Mouse (Mus musculus) regulatory T cell (primary cell): ENCODE results near the gene Cxcr1.
"Not testable (repeated sequence)": the region's sequence is repeated elsewhere in the genome, so short reads cannot be mapped to it uniquely, and the experiment has no call there.

Experiments used
- in situ Hi-C: fragments of 300-600 bp; cut with MboI, MseI; formaldehyde crosslinking; loops from one replicate; pipeline ENCODE4 v1.15.1; 2025; ENCODE audit warnings: high pct_unique_total_duplicates

Cxcr1 gene

GRCm38 (mm10) chr1:74196621-74197419, 2.4 kb upstream of the Cxcr1 start:
- in situ Hi-C loops, result loop anchor here (10.0 kb wide), 1 partner anchor 608 kb away; no protein-coding TSS in a partner anchor

DNA sequence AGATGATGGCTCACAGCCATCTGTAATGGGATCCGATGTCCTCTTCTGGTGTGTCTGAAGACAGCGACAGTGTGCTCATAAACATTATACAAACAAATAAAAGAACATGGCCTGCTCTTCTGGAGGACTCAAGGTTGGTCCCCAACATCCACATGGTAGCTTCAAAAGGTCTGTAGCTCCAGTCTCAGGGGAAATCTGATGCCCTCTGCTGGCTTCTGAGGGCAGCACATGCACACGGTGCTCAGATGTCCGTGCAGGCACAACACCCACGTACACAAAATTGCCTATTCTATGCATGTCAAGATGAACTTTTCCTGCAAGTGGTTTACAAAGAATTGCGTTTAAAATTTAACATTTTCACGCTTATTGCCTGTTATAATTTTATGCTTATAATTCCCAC, 1.5 kb upstream of the Cxcr1 start:
- in situ Hi-C loops, result loop anchor here (10.0 kb wide), 1 partner anchor 609 kb away; no protein-coding TSS in a partner anchor

DNA sequence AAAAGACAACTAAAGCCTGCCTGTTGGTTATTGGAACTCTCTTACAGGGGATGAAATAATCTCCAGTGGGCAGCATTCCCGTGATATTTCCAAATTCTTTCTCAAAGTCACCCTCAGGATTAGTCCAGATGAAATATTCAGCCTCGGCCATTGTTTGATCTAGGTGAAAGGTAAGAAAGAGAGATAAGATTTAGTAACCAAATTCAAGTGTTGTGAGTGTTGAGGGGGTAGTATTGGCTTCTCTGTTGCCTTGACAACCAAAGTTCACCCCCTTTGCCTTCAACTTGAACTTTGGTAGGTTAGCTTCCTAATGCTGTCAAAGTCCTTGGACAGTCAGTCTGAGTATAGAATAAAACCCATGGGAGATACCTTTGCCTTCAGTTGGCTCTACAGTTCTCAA, 1.7 kb downstream of the Cxcr1 start:
- in situ Hi-C loops, result loop anchor here (10.0 kb wide), 1 partner anchor 612 kb away; no protein-coding TSS in a partner anchor

- in situ Hi-C loops, result loop anchor here (10.0 kb wide), 1 partner anchor 614 kb away; no protein-coding TSS in a partner anchor
These were observed 4.0 kb downstream of the Cxcr1 start for GRCm38 (mm10) chr1:74190471-74190870.

GRCm38 (mm10) chr1:74183006-74183405, 11.4 kb downstream of the Cxcr1 start:
- in situ Hi-C loops, result no loop called here

GRCm38 (mm10) chr1:74181462-74181861, 13.0 kb downstream of the Cxcr1 start:
- in situ Hi-C loops, result no loop called here

GRCm38 (mm10) chr1:74179624-74180408, 14.6 kb downstream of the Cxcr1 start:
- in situ Hi-C loops, result no loop called here

DNA sequence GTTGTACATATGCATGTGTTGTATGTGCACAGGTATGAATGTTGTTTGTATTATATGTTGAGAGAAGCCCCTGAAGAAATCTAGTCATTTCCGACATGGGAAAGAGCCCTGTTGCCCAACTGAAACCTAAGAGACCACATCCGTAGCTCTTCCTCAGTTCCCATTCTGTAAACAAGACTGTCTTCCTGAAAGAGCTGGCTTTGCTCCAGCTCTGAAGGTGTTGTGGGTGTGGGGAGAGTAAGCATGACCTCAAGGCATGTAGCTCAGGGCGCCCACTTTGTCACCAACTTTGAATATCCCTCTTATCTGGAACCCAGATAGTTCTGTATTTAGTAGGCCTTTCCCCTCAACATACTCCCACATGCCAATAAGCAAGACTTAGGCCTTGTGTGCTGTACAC, 15.8 kb downstream of the Cxcr1 start:
- in situ Hi-C loops, result no loop called here

DNA sequence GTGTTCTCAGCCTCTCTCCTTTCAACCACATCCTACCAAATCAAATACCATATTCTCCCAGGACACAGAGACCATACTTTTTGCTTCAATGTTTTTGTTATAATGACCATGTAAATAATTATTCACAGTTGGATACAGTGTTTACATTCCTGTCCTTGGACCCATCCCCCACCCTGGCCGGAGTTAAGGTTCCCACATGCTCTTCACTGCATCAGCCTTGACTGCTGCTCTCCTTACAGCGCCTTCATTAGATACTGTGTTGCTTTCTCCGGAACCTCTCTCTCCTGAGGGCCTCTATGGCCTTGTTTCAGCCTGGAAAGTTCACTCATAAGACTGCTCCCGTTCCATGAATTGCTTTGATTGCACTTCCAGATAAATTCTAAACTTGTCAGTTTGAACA, 18.7 kb downstream of the Cxcr1 start:
- in situ Hi-C loops, result no loop called here

- in situ Hi-C loops, result no loop called here
These were observed 21.7 kb downstream of the Cxcr1 start for GRCm38 (mm10) chr1:74172722-74173121.

DNA sequence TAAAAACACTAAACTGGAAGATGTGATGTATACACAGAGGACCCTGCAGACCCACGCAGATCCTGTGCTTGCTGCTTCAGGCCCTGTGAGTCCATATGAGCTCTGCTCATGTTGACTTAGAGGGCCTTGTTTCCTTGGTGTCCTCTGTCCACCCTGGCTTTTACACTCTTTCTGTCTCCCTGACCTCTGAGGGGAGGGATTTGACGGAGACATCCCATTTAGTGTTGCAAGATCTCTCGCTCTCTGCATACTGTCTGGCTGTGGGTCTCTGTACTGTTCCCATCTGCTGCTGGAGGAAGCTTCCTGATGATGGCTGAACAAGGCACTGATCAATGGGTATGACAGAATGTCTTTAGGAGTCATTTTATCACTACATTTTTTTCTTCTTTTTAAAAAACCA, 24.7 kb downstream of the Cxcr1 start:
- in situ Hi-C loops, result no loop called here

DNA sequence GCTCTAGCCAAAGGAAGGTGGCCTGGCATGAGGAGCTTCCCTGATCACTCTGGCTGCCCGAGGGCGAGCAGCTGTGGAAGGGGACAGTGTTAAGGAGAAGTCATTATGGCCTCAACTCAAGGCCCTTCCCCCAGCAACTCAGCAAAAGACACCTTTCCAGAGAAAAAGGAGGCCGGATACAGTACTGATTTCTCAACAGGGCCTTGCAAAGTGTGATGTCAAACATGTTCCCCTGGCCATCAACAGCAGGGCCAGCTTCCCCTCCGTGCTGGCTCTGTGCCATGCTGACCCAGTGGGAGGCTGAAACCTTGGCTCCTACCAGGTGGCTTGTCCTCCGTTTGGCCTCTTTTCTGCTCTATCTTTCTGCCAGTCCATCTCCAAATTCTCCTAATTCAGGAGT, 27.3 kb downstream of the Cxcr1 start:
- in situ Hi-C loops, result no loop called here

- in situ Hi-C loops, result no loop called here
These were observed 34.4 kb downstream of the Cxcr1 start for GRCm38 (mm10) chr1:74160036-74160435.

DNA sequence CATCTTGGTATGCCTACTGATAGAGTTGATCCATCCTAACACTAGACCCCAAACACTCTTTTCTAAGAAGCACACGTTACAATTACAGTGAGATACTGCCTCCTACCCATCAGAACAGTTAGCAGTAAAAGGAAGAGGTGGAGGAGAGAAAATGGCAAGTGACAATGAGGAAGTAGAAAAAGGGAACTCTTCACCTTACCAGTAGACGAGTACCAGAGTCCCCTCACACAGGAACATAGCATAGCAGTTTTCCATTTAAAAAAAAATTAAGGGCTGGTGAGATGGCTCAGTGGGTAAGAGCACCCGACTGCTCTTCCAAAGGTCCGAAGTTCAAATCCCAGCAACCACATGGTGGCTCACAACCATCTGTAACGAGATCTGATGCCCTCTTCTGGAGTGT, 34.8 kb downstream of the Cxcr1 start:
- in situ Hi-C loops, result not testable (repeated sequence)

- in situ Hi-C loops, result no loop called here
These were observed 38.0 kb downstream of the Cxcr1 start for GRCm38 (mm10) chr1:74156381-74156910.

- in situ Hi-C loops, result no loop called here
These were observed 38.9 kb downstream of the Cxcr1 start for GRCm38 (mm10) chr1:74155435-74156012.

GRCm38 (mm10) chr1:74153461-74154184, 40.8 kb downstream of the Cxcr1 start, which contains the start of gene Cxcr2:
Cxcr2 (plus strand) TSS chr1:74153989.
- in situ Hi-C loops, result no loop called here

DNA sequence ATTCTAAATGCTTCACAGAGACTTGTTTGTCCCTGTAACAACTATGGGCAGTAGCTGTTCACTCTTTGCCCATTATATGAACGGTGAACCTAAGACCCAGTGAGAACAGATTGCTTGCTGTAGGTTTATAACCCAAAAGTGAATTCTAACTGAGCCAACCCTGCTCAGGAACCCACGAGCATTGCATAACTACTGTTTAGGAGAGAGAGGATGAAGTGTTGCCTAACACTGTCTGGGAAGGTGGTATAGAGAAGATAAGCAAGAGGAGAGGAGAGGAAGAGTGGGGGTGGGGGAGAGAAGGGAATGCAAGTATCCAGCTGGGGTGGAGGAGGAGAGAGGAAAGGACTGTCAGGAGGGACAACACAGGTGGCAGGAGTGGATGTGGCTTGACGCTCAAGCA, 43.3 kb downstream of the Cxcr1 start:
- in situ Hi-C loops, result no loop called here

DNA sequence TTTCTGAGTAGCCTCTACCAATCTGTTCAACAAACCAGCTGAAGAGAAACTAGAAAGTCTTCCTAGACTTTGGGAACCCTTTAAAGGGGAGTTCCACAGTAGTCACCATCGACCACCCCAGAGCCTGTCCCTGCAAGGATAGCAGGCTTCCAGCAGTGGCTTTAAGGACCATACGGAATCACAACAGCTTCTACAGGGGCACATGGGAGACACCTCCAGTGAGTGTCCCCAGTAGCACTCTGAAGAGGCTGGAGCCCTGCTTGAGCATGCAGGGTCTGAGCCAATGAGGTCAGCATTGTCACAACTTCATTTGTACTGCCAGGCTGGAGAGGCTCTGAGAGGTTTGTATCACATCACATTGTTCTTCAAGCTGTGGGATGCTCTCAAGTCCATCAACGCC, 44.3 kb downstream of the Cxcr1 start:
- in situ Hi-C loops, result no loop called here

DNA sequence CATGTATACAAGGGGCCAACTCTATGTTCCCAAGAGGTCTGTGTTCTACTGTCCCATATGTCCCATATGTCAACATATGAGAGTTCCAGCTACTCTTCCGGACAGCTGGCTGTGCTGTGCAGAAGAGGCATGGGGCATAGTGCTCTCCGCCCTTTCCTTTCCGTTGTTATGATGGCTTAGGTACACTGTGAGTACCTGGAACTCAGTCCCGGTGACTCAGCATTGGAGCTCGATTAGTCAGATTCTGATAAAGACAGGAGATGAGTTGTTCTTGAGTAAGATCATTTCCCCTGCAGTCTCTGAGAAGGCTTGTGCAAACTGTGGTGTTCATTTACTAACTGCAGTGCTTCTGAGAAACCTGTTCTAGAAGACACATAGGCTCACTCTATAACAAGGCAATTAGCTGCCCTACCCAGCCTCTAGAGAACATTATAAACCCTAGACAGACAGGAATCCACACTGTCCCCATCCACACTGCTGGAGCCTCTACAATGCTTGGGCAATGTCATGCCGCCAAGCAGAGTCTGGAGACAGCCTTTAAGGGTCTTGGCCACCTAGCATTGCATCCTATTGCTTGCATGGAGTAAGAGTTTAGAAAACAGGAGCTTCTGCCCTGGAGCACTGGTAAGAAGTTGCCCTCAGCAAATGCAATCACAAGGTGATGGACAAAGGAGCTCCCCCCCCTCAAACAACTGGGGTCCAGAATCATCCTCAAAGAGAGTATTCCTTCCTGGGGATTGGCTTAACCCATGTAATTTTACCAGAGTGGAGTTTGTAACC, 45.1 kb downstream of the Cxcr1 start:
- in situ Hi-C loops, result no loop called here
